Mouse (Mus musculus) 416B (cell line): ENCODE results near the gene Zfp955a.
"Not testable (repeated sequence)": the region's sequence is repeated elsewhere in the genome, so short reads cannot be mapped to it uniquely, and the experiment has no call there.

Experiments
- DNase-seq: peaks from one replicate; pipeline ENCODE4 v3.0.0; 2011; ENCODE audit warnings: low read depth

Gene Zfp955a

GRCm38 (mm10) chr17:33254530-33255318, at the start of gene Zfp955a:
Gene Zfp955a, minus strand, starts transcription at chr17:33255145.
- not testable (repeated sequence) for DNase-seq

- not testable (repeated sequence) for DNase-seq
Observed at GRCm38 (mm10) chr17:33289876-33290149, 34.9 kb upstream of the Zfp955a start.

- DNase-seq = not testable (repeated sequence)
Observed at GRCm38 (mm10) chr17:33289039-33289875, 34.3 kb upstream of the Zfp955a start, which contains the start of gene Zfp955b. Gene Zfp955b, plus strand, starts transcription at chr17:33289544.

- no peak for DNase-seq
Observed at GRCm38 (mm10) chr17:33268907-33269306, 14.0 kb upstream of the Zfp955a start.

GRCm38 (mm10) chr17:33264376-33264775, 9.4 kb upstream of the Zfp955a start, which contains the start of gene Olfr63:
Gene Olfr63, plus strand, starts transcription at chr17:33264676.
- DNase-seq = no peak

- not testable (repeated sequence) for DNase-seq
Observed at GRCm38 (mm10) chr17:33255319-33255657, 343 bp upstream of the Zfp955a start.

- not testable (repeated sequence) for DNase-seq
Observed at GRCm38 (mm10) chr17:33236646-33237045, 18.3 kb downstream of the Zfp955a start.

- DNase-seq = no peak
Observed at GRCm38 (mm10) chr17:33221590-33221989, 33.4 kb downstream of the Zfp955a start, which contains the start of gene Olfr1564. Gene Olfr1564, minus strand, starts transcription at chr17:33221690.

GRCm38 (mm10) chr17:33191002-33191401, 63.9 kb downstream of the Zfp955a start, which contains the start of gene Olfr239:
Gene Olfr239, plus strand, starts transcription at chr17:33191302.
- not testable (repeated sequence) for DNase-seq
